Mouse (Mus musculus) forebrain, embryonic 16.5 days (tissue): ENCODE results near the gene Bak1. TPM values are rescaled to one million over a fixed set of nuclear protein-coding genes. Genes with fewer than 3 reads are reported as not detected.
"Not testable (repeated sequence)": the region's sequence is repeated elsewhere in the genome, so short reads cannot be mapped to it uniquely, and the experiment has no call there.

Experiments used
- ATAC-seq: fragments of 200-750 bp; cut with Nextera tagmentation; 2 replicates; pipeline ENCODE4 v1.8.0; 2017; ENCODE audit warnings: mild to moderate bottlenecking, moderate library complexity
- H3K27ac ChIP-seq: fragments of 300-500 bp; sonication (generic); 2 replicates; pipeline ENCODE4 v1.5.1; 2014; ENCODE audit warnings: low read length, control low read depth
- H3K27me3 ChIP-seq: fragments of 300-500 bp; sonication (generic); replicated peaks from 2 replicates; pipeline ENCODE4 v1.6.1; 2014; ENCODE audit warnings: low read length; ENCODE audit not compliant: control insufficient read depth, insufficient read depth
- H3K36me3 ChIP-seq: fragments of 300-500 bp; sonication (generic); 2 replicates; pipeline ENCODE4 v1.6.1; 2014; ENCODE audit not compliant: control insufficient read depth, insufficient read depth
- H3K4me1 ChIP-seq: fragments of 300-500 bp; sonication (generic); replicated peaks from 2 replicates; pipeline ENCODE4 v1.6.1; 2014; ENCODE audit warnings: low read length; ENCODE audit not compliant: control insufficient read depth, insufficient read depth
- H3K4me2 ChIP-seq: fragments of 300-500 bp; sonication (generic); 2 replicates; pipeline ENCODE4 v1.6.1; 2014; ENCODE audit warnings: mild to moderate bottlenecking, low read length, control low read depth
- H3K4me3 ChIP-seq: fragments of 300-500 bp; sonication (generic); replicated peaks from 2 replicates; pipeline ENCODE4 v1.5.1; 2014; ENCODE audit warnings: mild to moderate bottlenecking, low read length, control low read depth
- H3K9ac ChIP-seq: fragments of 300-500 bp; sonication (generic); replicated peaks from 2 replicates; pipeline ENCODE4 v1.6.1; 2014; ENCODE audit warnings: low read depth, low read length, control low read depth
- H3K9me3 ChIP-seq: fragments of 300-500 bp; sonication (generic); 2 replicates; pipeline ENCODE4 v1.6.1; 2016; ENCODE audit warnings: low read length; ENCODE audit not compliant: control insufficient read depth
- WGBS: fragments of 180-500 bp; shearing (Covaris S2); extraction: QIAGEN DNeasy Blood & Tissue Kit; methylation state at CpG from one replicate; pipeline ENCODE4 v1.1.7; 2014; 5-methylcytosine and 5-hydroxymethylcytosine counted together
- polyA plus RNA-seq: library from polyadenylated mRNA; unstranded; fragments of >200 nt; fragmentation: Nextera tagmentation; extraction: Ambion mirVana; gene quantifications from 2 replicates; pipeline ENCODE4 v1.2.1, GENCODE M21; 2015

Bak1 gene
- polyA plus RNA-seq, 1 experiment from 2014 or later, result 2.7 TPM

GRCm38 (mm10) chr17:26981050-26981449 is 47.8 kb downstream of the Bak1 start:
- Histone ChIP-seq H3K27me3 (no peaks in the 10 kb centered on the region), H3K4me2 (no peak overlapping the region), H3K9me3 (no peaks in the 10 kb centered on the region), H3K4me1 (peaks cover 8% of the 10 kb centered on the region), H3K4me3 (no peak overlapping the region), H3K9ac (no peak overlapping the region), H3K36me3 (peaks cover 24% of the 10 kb centered on the region), H3K27ac (no peak overlapping the region)
- 69% methylated on average over 2 of the region's 2 CpGs for WGBS
- ATAC-seq, result no peak

- ATAC-seq, result no peak
- H3K36me3 ChIP-seq, result peaks cover 29% of the 10 kb centered on the region
- no peak overlapping the region for H3K4me3 ChIP-seq
- no peaks in the 10 kb centered on the region for H3K9me3 ChIP-seq
- peaks cover 21% of the 10 kb centered on the region for H3K4me1 ChIP-seq
- H3K9ac ChIP-seq, result no peak overlapping the region
- no peak overlapping the region for H3K27ac ChIP-seq
- no peak overlapping the region for H3K4me2 ChIP-seq
- 79% methylated on average over 2 of the region's 2 CpGs for WGBS
- H3K27me3 ChIP-seq, result no peaks in the 10 kb centered on the region
These were observed 49.4 kb downstream of the Bak1 start for GRCm38 (mm10) chr17:26979426-26979825.

GRCm38 (mm10) chr17:26977354-26977753 is 51.5 kb downstream of the Bak1 start:
- WGBS, result 93% methylated on average over 6 of the region's 6 CpGs
- H3K4me2 ChIP-seq, ATAC-seq, H3K4me3 ChIP-seq, H3K27me3 ChIP-seq, H3K27ac ChIP-seq, H3K9me3 ChIP-seq, H3K9ac ChIP-seq: not testable (repeated sequence)
- Histone ChIP-seq H3K4me1 (peaks cover 33% of the 10 kb centered on the region), H3K36me3 (peaks cover 29% of the 10 kb centered on the region)

- peaks cover 29% of the 10 kb centered on the region for H3K36me3 ChIP-seq
These were observed 53.4 kb downstream of the Bak1 start for GRCm38 (mm10) chr17:26975415-26975814.

GRCm38 (mm10) chr17:26974547-26974946 is 54.3 kb downstream of the Bak1 start:
- Histone ChIP-seq H3K4me3 (no peak overlapping the region), H3K27me3 (no peaks in the 10 kb centered on the region), H3K36me3 (peaks cover 29% of the 10 kb centered on the region), H3K9ac (no peak overlapping the region), H3K9me3 (no peaks in the 10 kb centered on the region), H3K4me1 (peaks cover 42% of the 10 kb centered on the region), H3K4me2 (no peak overlapping the region), H3K27ac (no peak overlapping the region)
- WGBS, result 93% methylated on average over 15 of the region's 15 CpGs
- ATAC-seq, result no peak

More at GRCm38 (mm10) chr17:26975415-26975814, 53.4 kb downstream of the Bak1 start:
- no peak for ATAC-seq
- Histone ChIP-seq H3K27me3 (no peaks in the 10 kb centered on the region), H3K4me3 (no peak overlapping the region), H3K9ac (no peak overlapping the region), H3K4me2 (no peak overlapping the region), H3K9me3 (no peaks in the 10 kb centered on the region), H3K27ac (no peak overlapping the region), H3K4me1 (peaks cover 42% of the 10 kb centered on the region)

- no peaks in the 10 kb centered on the region for H3K27me3 ChIP-seq
- peak within 1 kb of the TSS; percentile 97 for H3K4me2 ChIP-seq
- WGBS, result under 1% methylated on average over 74 of the region's 75 CpGs
- H3K36me3 ChIP-seq, result peaks cover 15% of the 10 kb centered on the region
- H3K4me1 ChIP-seq, result peaks cover 42% of the 10 kb centered on the region
- peak within 1 kb of the TSS; percentile 83 for H3K4me3 ChIP-seq
- H3K9ac ChIP-seq, result peak within 1 kb of the TSS; percentile 77
- peak within 1 kb of the TSS; percentile 77 for H3K27ac ChIP-seq
- H3K9me3 ChIP-seq, result no peaks in the 10 kb centered on the region
- peak; percentile 100 for ATAC-seq
These were observed 55.9 kb downstream of the Bak1 start, which contains the start of gene Zbtb9 for GRCm38 (mm10) chr17:26972703-26973574. TSS of gene Zbtb9 (plus strand) at chr17:26973167.

GRCm38 (mm10) chr17:26972107-26972506 is 56.7 kb downstream of the Bak1 start:
- H3K4me3 ChIP-seq, result peak overlapping the region; percentile 83
- no peak overlapping the region for H3K27ac ChIP-seq
- no peaks in the 10 kb centered on the region for H3K27me3 ChIP-seq
- H3K4me1 ChIP-seq, result peaks cover 42% of the 10 kb centered on the region
- peak overlapping the region; percentile 84 for H3K4me2 ChIP-seq
- peaks cover 20% of the 10 kb centered on the region for H3K36me3 ChIP-seq
- no peaks in the 10 kb centered on the region for H3K9me3 ChIP-seq
- ATAC-seq, result no peak
- peak overlapping the region; percentile 71; the same call in 1 of the 2 replicates for H3K9ac ChIP-seq
- 4% methylated on average over 2 of the region's 3 CpGs for whole genome bisulfite sequencing

- peaks cover 17% of the 10 kb centered on the region for H3K36me3 ChIP-seq
- ATAC-seq, result no peak
- H3K27ac ChIP-seq, result no peak overlapping the region
These were observed 57.4 kb downstream of the Bak1 start for GRCm38 (mm10) chr17:26971247-26971905.

GRCm38 (mm10) chr17:26970221-26970620 is 58.6 kb downstream of the Bak1 start:
- no peaks in the 10 kb centered on the region for H3K27me3 ChIP-seq
- no peak overlapping the region for H3K27ac ChIP-seq
- no peak for ATAC-seq
- H3K9ac ChIP-seq, result no peak overlapping the region
- 75% methylated on average over 8 of the region's 12 CpGs for WGBS
- no peaks in the 10 kb centered on the region for H3K9me3 ChIP-seq
- H3K4me1 ChIP-seq, result peaks cover 27% of the 10 kb centered on the region
- no peak overlapping the region for H3K4me2 ChIP-seq
- no peak overlapping the region for H3K4me3 ChIP-seq
- H3K36me3 ChIP-seq, result peaks cover 16% of the 10 kb centered on the region

More at GRCm38 (mm10) chr17:26971247-26971905, 57.4 kb downstream of the Bak1 start:
- no peaks in the 10 kb centered on the region for H3K27me3 ChIP-seq
- no peak overlapping the region for H3K4me3 ChIP-seq
- peaks cover 37% of the 10 kb centered on the region for H3K4me1 ChIP-seq
- H3K9ac ChIP-seq, result no peak overlapping the region
- no peaks in the 10 kb centered on the region for H3K9me3 ChIP-seq
- no peak overlapping the region for H3K4me2 ChIP-seq
- 46% methylated on average over 6 of the region's 8 CpGs for WGBS
